Mouse (Mus musculus) midbrain, embryonic 10.5 days (tissue): ENCODE data around the gene Prkag3. TPM values are rescaled to one million over a fixed set of nuclear protein-coding genes. Genes with fewer than 3 reads are reported as not detected.
A peak's percentile ranks its signal among the peaks of the same experiment; 100 is the strongest.

Experiments used
- DNase-seq: peaks from one replicate; pipeline ENCODE4 v3.0.0-alpha.2; 2017; ENCODE audit warnings: low spot score
- H3K27ac ChIP-seq: fragments of 300-500 bp; sonication (generic); replicated peaks from 2 replicates; pipeline ENCODE4 v1.5.1; 2016; ENCODE audit warnings: mild to moderate bottlenecking
- H3K27me3 ChIP-seq: fragments of 300-500 bp; sonication (generic); 2 replicates; pipeline ENCODE4 v1.6.1; 2016; ENCODE audit warnings: low read depth, mild to moderate bottlenecking; ENCODE audit not compliant: poor library complexity, severe bottlenecking
- H3K36me3 ChIP-seq: fragments of 300-500 bp; sonication (generic); 2 replicates; pipeline ENCODE4 v1.6.1; 2016; ENCODE audit warnings: mild to moderate bottlenecking, moderate library complexity
- H3K4me1 ChIP-seq: fragments of 300-500 bp; sonication (generic); 2 replicates; pipeline ENCODE4 v1.6.1; 2016
- H3K4me3 ChIP-seq: fragments of 300-500 bp; sonication (generic); 2 replicates; pipeline ENCODE4 v1.5.1; 2016; ENCODE audit warnings: mild to moderate bottlenecking, moderate library complexity
- H3K9me3 ChIP-seq: fragments of 300-500 bp; sonication (generic); replicated peaks from 2 replicates; pipeline ENCODE4 v1.6.1; 2016; ENCODE audit warnings: mild to moderate bottlenecking
- WGBS: fragments of 180-500 bp; shearing (Covaris S2); methylation state at CpG from one replicate; pipeline ENCODE4 v1.1.7; 2016; 5-methylcytosine and 5-hydroxymethylcytosine counted together
- polyA plus RNA-seq: library from polyadenylated mRNA; unstranded; fragments of >200 nt; fragmentation: Nextera tagmentation; extraction: Ambion mirVana; gene quantifications from 2 replicates; pipeline ENCODE4 v1.2.1, GENCODE M21; 2016

Prkag3 gene
- polyA plus RNA-seq, 1 experiment from 2014 or later = not detected

GRCm38 (mm10) chr1:74782045-74782444 lies 33.0 kb upstream of the Prkag3 start:
- Histone ChIP-seq H3K9me3 (no peaks in the 10 kb centered on the region), H3K27ac (no peak overlapping the region), H3K4me1 (peaks cover 37% of the 10 kb centered on the region), H3K4me3 (no peak overlapping the region), H3K36me3 (no peaks in the 10 kb centered on the region), H3K27me3 (peaks cover 99% of the 10 kb centered on the region)
- DNase-seq = no peak
- WGBS = 10% methylated on average over 14 of the region's 14 CpGs

- WGBS = 32% methylated on average over 3 of the region's 3 CpGs
- H3K4me1 ChIP-seq = peaks cover 50% of the 10 kb centered on the region
- H3K36me3 ChIP-seq = no peaks in the 10 kb centered on the region
- H3K4me3 ChIP-seq = no peak overlapping the region
- H3K27me3 ChIP-seq = peaks cover 100% of the 10 kb centered on the region
- no peak overlapping the region for H3K27ac ChIP-seq
- no peaks in the 10 kb centered on the region for H3K9me3 ChIP-seq
- no peak for DNase-seq
Observed at GRCm38 (mm10) chr1:74778934-74779486, 30.0 kb upstream of the Prkag3 start.

- peaks cover 100% of the 10 kb centered on the region for H3K27me3 ChIP-seq
- H3K9me3 ChIP-seq = no peaks in the 10 kb centered on the region
- no peak overlapping the region for H3K4me3 ChIP-seq
- no peaks in the 10 kb centered on the region for H3K36me3 ChIP-seq
- DNase-seq = peak; percentile 46
- no peak overlapping the region for H3K27ac ChIP-seq
- 6% methylated on average over 5 of the region's 5 CpGs for WGBS
- peaks cover 60% of the 10 kb centered on the region for H3K4me1 ChIP-seq
Observed at GRCm38 (mm10) chr1:74775816-74776215, 26.8 kb upstream of the Prkag3 start.

GRCm38 (mm10) chr1:74774062-74774461 lies 25.0 kb upstream of the Prkag3 start:
- no peaks in the 10 kb centered on the region for H3K9me3 ChIP-seq
- no peak for DNase-seq
- H3K4me3 ChIP-seq = no peak overlapping the region
- H3K27ac ChIP-seq = no peak overlapping the region
- WGBS = 17% methylated on average over 7 of the region's 7 CpGs
- H3K4me1 ChIP-seq = peaks cover 70% of the 10 kb centered on the region
- no peaks in the 10 kb centered on the region for H3K36me3 ChIP-seq
- peaks cover 100% of the 10 kb centered on the region for H3K27me3 ChIP-seq

- Histone ChIP-seq H3K4me3 (peak overlapping the region; percentile 58), H3K36me3 (no peaks in the 10 kb centered on the region), H3K27ac (no peak overlapping the region), H3K27me3 (peaks cover 100% of the 10 kb centered on the region), H3K4me1 (peaks cover 64% of the 10 kb centered on the region), H3K9me3 (no peaks in the 10 kb centered on the region)
- WGBS = under 1% methylated on average over 15 of the region's 15 CpGs
- peak; percentile 84 for DNase-seq
Observed at GRCm38 (mm10) chr1:74773136-74773535, 24.1 kb upstream of the Prkag3 start.

GRCm38 (mm10) chr1:74771931-74772620 lies 23.1 kb upstream of the Prkag3 start:
- peak; percentile 61 for DNase-seq
- peaks cover 64% of the 10 kb centered on the region for H3K4me1 ChIP-seq
- H3K27ac ChIP-seq = 0 out of 2 replicates have a peak overlapping the region, but pooled peaks have one; percentile 49
- WGBS = under 1% methylated on average over 48 of the region's 51 CpGs
- no peaks in the 10 kb centered on the region for H3K9me3 ChIP-seq
- H3K4me3 ChIP-seq = peak overlapping the region; percentile 58
- peaks cover 100% of the 10 kb centered on the region for H3K27me3 ChIP-seq
- no peaks in the 10 kb centered on the region for H3K36me3 ChIP-seq

GRCm38 (mm10) chr1:74771845-74771930 lies 22.7 kb upstream of the Prkag3 start, which contains the start of gene Wnt6:
Wnt6 (plus strand) TSS chr1:74771892.
- Histone ChIP-seq H3K4me3 (peak within 1 kb of the TSS; percentile 58), H3K36me3 (no peaks in the 10 kb centered on the region), H3K9me3 (no peaks in the 10 kb centered on the region), H3K4me1 (peaks cover 61% of the 10 kb centered on the region), H3K27ac (0 out of 2 replicates have a peak within 1 kb of the TSS, but pooled peaks have one; percentile 49), H3K27me3 (peaks cover 100% of the 10 kb centered on the region)
- WGBS = 0% methylated on average over 2 of the region's 8 CpGs
- no peak for DNase-seq

- Histone ChIP-seq H3K9me3 (no peaks in the 10 kb centered on the region), H3K27me3 (peaks cover 100% of the 10 kb centered on the region), H3K27ac (no peak overlapping the region), H3K4me1 (peaks cover 59% of the 10 kb centered on the region), H3K4me3 (peak overlapping the region; percentile 58), H3K36me3 (no peaks in the 10 kb centered on the region)
- under 1% methylated on average over 26 of the region's 26 CpGs for WGBS
- DNase-seq = peak; percentile 38
Observed at GRCm38 (mm10) chr1:74771467-74771844, 22.4 kb upstream of the Prkag3 start.

GRCm38 (mm10) chr1:74770727-74771466 lies 21.9 kb upstream of the Prkag3 start:
- H3K27me3 ChIP-seq = peaks cover 96% of the 10 kb centered on the region
- WGBS = under 1% methylated on average over 35 of the region's 35 CpGs
- H3K27ac ChIP-seq = no peak overlapping the region
- H3K9me3 ChIP-seq = no peaks in the 10 kb centered on the region
- peak; percentile 58 for DNase-seq
- H3K4me3 ChIP-seq = peak overlapping the region; percentile 58
- no peaks in the 10 kb centered on the region for H3K36me3 ChIP-seq
- peaks cover 54% of the 10 kb centered on the region for H3K4me1 ChIP-seq

- no peaks in the 10 kb centered on the region for H3K4me1 ChIP-seq
- H3K9me3 ChIP-seq = no peaks in the 10 kb centered on the region
- H3K4me3 ChIP-seq = no peak overlapping the region
- WGBS = 5% methylated on average over 6 of the region's 6 CpGs
- H3K27ac ChIP-seq = no peak overlapping the region
- DNase-seq = peak; percentile 71
- H3K36me3 ChIP-seq = no peaks in the 10 kb centered on the region
- H3K27me3 ChIP-seq = peaks cover 64% of the 10 kb centered on the region
Observed at GRCm38 (mm10) chr1:74763081-74763480, 14.1 kb upstream of the Prkag3 start.

GRCm38 (mm10) chr1:74759773-74760172 lies 10.8 kb upstream of the Prkag3 start:
- WGBS = 32% methylated on average over 4 of the region's 4 CpGs
- no peaks in the 10 kb centered on the region for H3K36me3 ChIP-seq
- no peaks in the 10 kb centered on the region for H3K4me1 ChIP-seq
- peaks cover 35% of the 10 kb centered on the region for H3K27me3 ChIP-seq
- peak; percentile 42 for DNase-seq
- H3K27ac ChIP-seq = no peak overlapping the region
- H3K9me3 ChIP-seq = no peaks in the 10 kb centered on the region
- no peak overlapping the region for H3K4me3 ChIP-seq

- DNase-seq = no peak
- Histone ChIP-seq H3K36me3 (no peaks in the 10 kb centered on the region), H3K4me3 (no peak overlapping the region), H3K9me3 (no peaks in the 10 kb centered on the region), H3K4me1 (peaks cover 3% of the 10 kb centered on the region; the same call in 1 of the 2 replicates), H3K27ac (no peak overlapping the region), H3K27me3 (peaks cover 15% of the 10 kb centered on the region)
- 69% methylated on average over 5 of the region's 5 CpGs for WGBS
Observed at GRCm38 (mm10) chr1:74754175-74754785, 5.3 kb upstream of the Prkag3 start.
